Comparison of ENCODE assay signal across 22 mouse cellular contexts in the genomic region with DNA sequence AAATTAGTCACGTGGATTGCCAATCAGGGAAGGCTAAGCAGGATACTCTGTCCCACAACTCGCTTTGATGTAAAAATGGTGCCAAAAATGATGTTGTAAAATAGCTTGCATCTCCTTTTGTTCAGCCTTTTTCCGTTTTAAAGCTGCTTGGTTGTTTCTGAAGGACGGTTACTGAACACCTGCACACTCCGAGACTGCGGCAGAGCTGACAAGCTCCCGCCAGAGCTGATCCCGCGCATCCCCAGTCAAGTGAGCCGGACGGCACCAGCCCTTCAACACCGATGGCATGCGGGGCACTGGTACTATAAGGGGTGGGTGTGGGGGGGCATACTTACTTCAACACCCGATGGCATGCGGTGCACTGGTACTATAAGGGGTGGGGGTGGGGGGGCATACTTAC. TPM values are rescaled to one million over a fixed set of nuclear protein-coding genes. Genes with fewer than 3 reads are reported as not detected.
DNase-seq lines count a peak whose midpoint lies in the region; ATAC-seq and TF ChIP-seq lines count a peak whose summit lies in the region.
"Had no signal": no experiment of that assay in that cellular context is flagged by ENCODE, and none has a peak within 500 bp of the region (broad histone marks: within the 10 kb centered on the region; RNA-seq: fewer than 3 reads in every experiment).

No protein-coding gene starts in this region.

- no peak for ATAC-seq in heart, postnatal 0 days (ENCODE audit: insufficient read depth, low read depth)
- ATAC-seq in midbrain, embryonic 16.5 days: peak; percentile 60; the same call in 1 of the 2 replicates
- no peak for ATAC-seq in midbrain, embryonic 13.5 days
- peak; percentile 8; the same call in 1 of the 2 replicates for ATAC-seq in granulocyte monocyte progenitor cell, adult 5-6 weeks (replicated peaks; ENCODE audit: poor library complexity, severe bottlenecking)
- ATAC-seq: liver, embryonic 12.5 days had no signal

- no peak overlapping the region; the same call in 1 of the 2 replicates for H3K4me2 ChIP-seq in heart, postnatal 0 days (ENCODE audit: low read depth, low read length)
- no peak overlapping the region for H3K4me2 ChIP-seq in midbrain, embryonic 16.5 days (ENCODE audit: low read length)
- no peak overlapping the region for H3K4me2 ChIP-seq in midbrain, embryonic 13.5 days (replicated peaks)
- H3K4me2 ChIP-seq: heart, embryonic 13.5 days; liver, embryonic 12.5 days; neural tube, embryonic 13.5 days had no signal

- TF ChIP-seq CTCF in heart, postnatal 0 days (IDR thresholded peaks at IDR 0.05; ENCODE audit: low read depth): no peak

- H3K9me3 ChIP-seq in heart, postnatal 0 days (replicated peaks; ENCODE audit: control insufficient read depth, low read length): no peaks in the 10 kb centered on the region
- no peaks in the 10 kb centered on the region for H3K9me3 ChIP-seq in heart, embryonic 10.5 days
- no peaks in the 10 kb centered on the region for H3K9me3 ChIP-seq in midbrain, embryonic 16.5 days (replicated peaks; ENCODE audit: control insufficient read depth, low read length, poor library complexity, severe bottlenecking)
- H3K9me3 ChIP-seq in midbrain, embryonic 13.5 days: no peaks in the 10 kb centered on the region
- H3K9me3 ChIP-seq: heart, embryonic 13.5 days; liver, embryonic 12.5 days; neural tube, embryonic 13.5 days had no signal

- H3K4me1 ChIP-seq in heart, postnatal 0 days (ENCODE audit: control insufficient read depth, insufficient read depth): peaks cover 33% of the 10 kb centered on the region
- peaks cover 16% of the 10 kb centered on the region; the same call in 1 of the 2 replicates for H3K4me1 ChIP-seq in heart, embryonic 10.5 days
- peaks cover 5% of the 10 kb centered on the region; the same call in 1 of the 2 replicates for H3K4me1 ChIP-seq in midbrain, embryonic 16.5 days (ENCODE audit: control insufficient read depth, insufficient read depth, low read length)
- H3K4me1 ChIP-seq in midbrain, embryonic 13.5 days (replicated peaks): 0 out of 2 replicates have a peak, but pooled peaks cover 2% of the 10 kb centered on the region

- DNase-seq in heart, postnatal 0 days (ENCODE audit: low spot score): peak; percentile 6
- DNase-seq in heart, embryonic 10.5 days (ENCODE audit: low spot score): no peak
- peak; percentile 64 to 80 for DNase-seq in thymus, postnatal 36 days
- DNase-seq in frontal cortex, postnatal 36 days (ENCODE audit: low spot score in 2 of 2): no peak
- DNase-seq in spleen, adult 12 weeks (ENCODE audit: low spot score): no peak
- DNase-seq: adrenal gland, adult 2 months; cerebellum, postnatal 14 days; lung, postnatal 4 days; retina, postnatal 1 day; spleen, adult 18-20 months had no signal

- H3K27ac ChIP-seq in heart, postnatal 0 days (ENCODE audit: low read depth): peak overlapping the region; percentile 87; the same call in 1 of the 2 replicates
- H3K27ac ChIP-seq in heart, embryonic 10.5 days: no peak overlapping the region
- H3K27ac ChIP-seq in midbrain, embryonic 16.5 days (ENCODE audit: low read length): no peak overlapping the region
- no peak overlapping the region for H3K27ac ChIP-seq in midbrain, embryonic 13.5 days
- H3K27ac ChIP-seq: neural tube, embryonic 13.5 days had no signal

- no peaks in the 10 kb centered on the region for H3K27me3 ChIP-seq in heart, postnatal 0 days (ENCODE audit: control insufficient read depth, insufficient read depth, low read length)
- H3K27me3 ChIP-seq in heart, embryonic 10.5 days (ENCODE audit: insufficient read depth, poor library complexity, severe bottlenecking): no peaks in the 10 kb centered on the region
- H3K27me3 ChIP-seq in midbrain, embryonic 16.5 days (ENCODE audit: control insufficient read depth, insufficient read depth, low read depth, low read length): no peaks in the 10 kb centered on the region
- H3K27me3 ChIP-seq in midbrain, embryonic 13.5 days: no peaks in the 10 kb centered on the region
- H3K27me3 ChIP-seq: heart, embryonic 13.5 days; liver, embryonic 12.5 days; neural tube, embryonic 13.5 days had no signal

- peak overlapping the region; percentile 44; the same call in 1 of the 2 replicates for H3K9ac ChIP-seq in heart, postnatal 0 days (replicated peaks; ENCODE audit: low read depth, low read length)
- H3K9ac ChIP-seq in midbrain, embryonic 16.5 days (ENCODE audit: low read depth, low read length): no peak overlapping the region
- no peak overlapping the region for H3K9ac ChIP-seq in midbrain, embryonic 13.5 days (replicated peaks)
- H3K9ac ChIP-seq: liver, embryonic 12.5 days; neural tube, embryonic 13.5 days had no signal

- H3K36me3 ChIP-seq in heart, postnatal 0 days (replicated peaks; ENCODE audit: control insufficient read depth, insufficient read depth, low read length): peaks cover 30% of the 10 kb centered on the region
- peaks cover 36% of the 10 kb centered on the region for H3K36me3 ChIP-seq in heart, embryonic 10.5 days
- H3K36me3 ChIP-seq in midbrain, embryonic 16.5 days (ENCODE audit: control insufficient read depth, insufficient read depth, low read length): peaks cover 7% of the 10 kb centered on the region; the same call in 1 of the 2 replicates
- peaks cover 25% of the 10 kb centered on the region for H3K36me3 ChIP-seq in midbrain, embryonic 13.5 days

- no peak for TF ChIP-seq EP300 in heart, postnatal 0 days (IDR thresholded peaks at IDR 0.05; ENCODE audit: low read depth)

- peak overlapping the region; percentile 5; the same call in 1 of the 2 replicates for H3K4me3 ChIP-seq in heart, postnatal 0 days (ENCODE audit: low read depth, low read length)
- no peak overlapping the region for H3K4me3 ChIP-seq in heart, embryonic 10.5 days
- H3K4me3 ChIP-seq in midbrain, embryonic 16.5 days (ENCODE audit: low read depth, low read length): no peak overlapping the region
- H3K4me3 ChIP-seq in midbrain, embryonic 13.5 days (replicated peaks): no peak overlapping the region
- H3K4me3 ChIP-seq: heart, embryonic 13.5 days; liver, embryonic 12.5 days; neural tube, embryonic 13.5 days had no signal

- 63% methylated on average over 15 of the region's 15 CpGs for WGBS in heart, postnatal 0 days
- 94% methylated on average over 15 of the region's 15 CpGs for WGBS in heart, embryonic 10.5 days
- 77% methylated on average over 15 of the region's 15 CpGs for WGBS in midbrain, embryonic 16.5 days
- WGBS in midbrain, embryonic 13.5 days: 84% methylated on average over 15 of the region's 15 CpGs

RNA-seq across cellular contexts. Expression of a gene that starts 17.4 kb away (rescaled TPM):
- total RNA-seq in heart, postnatal 0 days (2014; rRNA removed; ENCODE audit: low replicate concordance): 56.9 and 61.1 TPM in 2 replicates
- polyA plus RNA-seq in heart, postnatal 0 days (2015; fragmentation: Nextera tagmentation; extraction: Ambion mirVana): 6.1 and 7.0 TPM in 2 replicates
- polyA plus RNA-seq in heart, embryonic 10.5 days (2016; fragmentation: Nextera tagmentation; extraction: Ambion mirVana): 8.2 and 9.5 TPM in 2 replicates
- polyA plus RNA-seq in midbrain, embryonic 16.5 days (2015; fragmentation: Nextera tagmentation; extraction: Ambion mirVana): 11.1 and 11.5 TPM in 2 replicates
- 13.2 and 14.5 TPM in 2 replicates for polyA plus RNA-seq in midbrain, embryonic 13.5 days (2015; fragmentation: Nextera tagmentation; extraction: Ambion mirVana)
- total RNA-seq in granulocyte monocyte progenitor cell, adult 5-6 weeks (2014; fragmentation: Nextera tagmentation): 96.0 and 111 TPM in 2 replicates
- 56.8 and 59.0 TPM in 2 replicates for total RNA-seq in granulocyte monocyte progenitor cell, adult 5-6 weeks (2017)

RNA-seq across cellular contexts. Expression of a gene that starts 34.8 kb away (rescaled TPM):
- total RNA-seq in heart, postnatal 0 days (2014; rRNA removed; ENCODE audit: low replicate concordance): not detected in 2 replicates
- polyA plus RNA-seq in heart, postnatal 0 days (2015; fragmentation: Nextera tagmentation; extraction: Ambion mirVana): not detected in 2 replicates
- polyA plus RNA-seq in heart, embryonic 10.5 days (2016; fragmentation: Nextera tagmentation; extraction: Ambion mirVana): not detected in 2 replicates
- polyA plus RNA-seq in midbrain, embryonic 16.5 days (2015; fragmentation: Nextera tagmentation; extraction: Ambion mirVana): not detected in 2 replicates
- not detected in 2 replicates for polyA plus RNA-seq in midbrain, embryonic 13.5 days (2015; fragmentation: Nextera tagmentation; extraction: Ambion mirVana)
- total RNA-seq in granulocyte monocyte progenitor cell, adult 5-6 weeks (2014; fragmentation: Nextera tagmentation): not detected in 2 replicates
- total RNA-seq in granulocyte monocyte progenitor cell, adult 5-6 weeks (2017): not detected in 2 replicates
- total RNA-seq: adrenal gland, adult 2 months; layer of hippocampus, postnatal 10 days; left cerebral cortex, postnatal 36 days; midbrain, postnatal 0 days had no signal
- polyA plus RNA-seq: adrenal gland, adult 2 months; embryonic facial prominence, embryonic 14.5 days; forebrain, embryonic 11.5 days; heart, embryonic 13.5 days; kidney, postnatal 0 days; liver, embryonic 12.5 days; midbrain, postnatal 0 days; neural tube, embryonic 13.5 days had no signal

RNA-seq across cellular contexts. Expression of a gene that starts 35.2 kb away (rescaled TPM):
- 3.5 and 3.9 TPM in 2 replicates for total RNA-seq in heart, postnatal 0 days (2014; rRNA removed; ENCODE audit: low replicate concordance)
- 13.5 and 14.2 TPM in 2 replicates for polyA plus RNA-seq in heart, postnatal 0 days (2015; fragmentation: Nextera tagmentation; extraction: Ambion mirVana)
- polyA plus RNA-seq in heart, embryonic 10.5 days (2016; fragmentation: Nextera tagmentation; extraction: Ambion mirVana): 25.7 and 25.8 TPM in 2 replicates
- polyA plus RNA-seq in midbrain, embryonic 16.5 days (2015; fragmentation: Nextera tagmentation; extraction: Ambion mirVana): 20.3 and 22.0 TPM in 2 replicates
- polyA plus RNA-seq in midbrain, embryonic 13.5 days (2015; fragmentation: Nextera tagmentation; extraction: Ambion mirVana): 23.7 and 30.0 TPM in 2 replicates
- total RNA-seq in granulocyte monocyte progenitor cell, adult 5-6 weeks (2014; fragmentation: Nextera tagmentation): 33.9 and 39.8 TPM in 2 replicates
- total RNA-seq in granulocyte monocyte progenitor cell, adult 5-6 weeks (2017): 17.1 and 21.2 TPM in 2 replicates

RNA-seq across cellular contexts. Expression of a gene that starts 35.3 kb away (rescaled TPM):
- total RNA-seq in heart, postnatal 0 days (2014; rRNA removed; ENCODE audit: low replicate concordance): 14.5 and 38.1 TPM in 2 replicates
- 14.5 and 14.9 TPM in 2 replicates for polyA plus RNA-seq in heart, postnatal 0 days (2015; fragmentation: Nextera tagmentation; extraction: Ambion mirVana)
- polyA plus RNA-seq in heart, embryonic 10.5 days (2016; fragmentation: Nextera tagmentation; extraction: Ambion mirVana): 20.3 and 20.8 TPM in 2 replicates
- 20.5 and 22.8 TPM in 2 replicates for polyA plus RNA-seq in midbrain, embryonic 16.5 days (2015; fragmentation: Nextera tagmentation; extraction: Ambion mirVana)
- 24.1 and 25.0 TPM in 2 replicates for polyA plus RNA-seq in midbrain, embryonic 13.5 days (2015; fragmentation: Nextera tagmentation; extraction: Ambion mirVana)
- 15.6 and 19.6 TPM in 2 replicates for total RNA-seq in granulocyte monocyte progenitor cell, adult 5-6 weeks (2014; fragmentation: Nextera tagmentation)
- total RNA-seq in granulocyte monocyte progenitor cell, adult 5-6 weeks (2017): 17.9 and 19.9 TPM in 2 replicates

RNA-seq across cellular contexts. Expression of a gene that starts 35.4 kb away (rescaled TPM):
- total RNA-seq in heart, postnatal 0 days (2014; rRNA removed; ENCODE audit: low replicate concordance): 0.50 TPM in 1 of 2 replicates, not detected in the other
- polyA plus RNA-seq in heart, postnatal 0 days (2015; fragmentation: Nextera tagmentation; extraction: Ambion mirVana): 0.37 TPM in 1 of 2 replicates, not detected in the other
- not detected in 2 replicates for polyA plus RNA-seq in heart, embryonic 10.5 days (2016; fragmentation: Nextera tagmentation; extraction: Ambion mirVana)
- 0.15 and 0.65 TPM in 2 replicates for polyA plus RNA-seq in midbrain, embryonic 16.5 days (2015; fragmentation: Nextera tagmentation; extraction: Ambion mirVana)
- 0.46 TPM in 1 of 2 replicates, not detected in the other for polyA plus RNA-seq in midbrain, embryonic 13.5 days (2015; fragmentation: Nextera tagmentation; extraction: Ambion mirVana)
- total RNA-seq in granulocyte monocyte progenitor cell, adult 5-6 weeks (2014; fragmentation: Nextera tagmentation): 2.2 TPM in 1 of 2 replicates, not detected in the other
- 0.47 and 1.0 TPM in 2 replicates for total RNA-seq in granulocyte monocyte progenitor cell, adult 5-6 weeks (2017)
- polyA plus RNA-seq: adrenal gland, adult 2 months had no signal

Comparison
In these comparisons a context has a peak if more than half of its experiments do, and no peak if none do; other contexts are left out.
1. ATAC-seq: peak in midbrain, embryonic 16.5 days (single experiment) and granulocyte monocyte progenitor cell, adult 5-6 weeks (single experiment); none in heart, postnatal 0 days (single experiment) and midbrain, embryonic 13.5 days (single experiment).
2. DNase-seq: peak in heart, postnatal 0 days (single experiment) and thymus, postnatal 36 days (2 of 2); none in heart, embryonic 10.5 days (single experiment), frontal cortex, postnatal 36 days (0 of 2) and spleen, adult 12 weeks (single experiment).